Mouse (Mus musculus) kidney, postnatal 10 days (tissue): ENCODE measurements at regions not wholly inside any gene's neighbourhood (a gene's known extent, or its start where the extent isn't known, plus 50 kb on each side); places are given as distances from the start of the nearest gene placed in this dataset.
"Not testable (repeated sequence)": the region's sequence is repeated elsewhere in the genome, so short reads cannot be mapped to it uniquely, and the experiment has no call there.

ENCODE experiments used
- DNase-seq: peaks from one replicate; pipeline ENCODE4 v3.0.0; 2021; ENCODE audit warnings: mixed read lengths

- no peak for DNase-seq
Observed at GRCm38 (mm10) chr12:65424506-65424905, 199.2 kb downstream of the Wdr20rt start.

DNA sequence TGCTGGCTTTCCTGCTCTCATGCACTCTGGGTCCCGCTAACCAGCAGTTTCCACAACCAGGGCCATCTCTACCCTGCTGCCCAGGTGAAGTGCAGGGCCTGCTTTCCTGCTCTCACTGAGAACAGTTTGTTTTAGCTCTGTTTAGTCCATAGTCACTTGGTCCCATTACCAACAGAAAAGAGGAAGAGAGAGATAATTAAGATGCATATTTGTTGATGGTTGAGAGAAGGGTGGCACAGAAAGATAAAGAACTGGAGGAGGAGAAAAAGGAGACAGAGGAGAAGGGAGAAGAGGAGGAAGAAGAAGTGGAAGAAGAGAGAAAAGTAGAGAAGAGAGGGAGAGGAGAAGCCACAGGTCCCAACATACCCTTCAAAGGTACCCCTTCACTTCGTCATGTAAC is 200.1 kb downstream of the Wdr20rt start:
- DNase-seq, result no peak

DNA sequence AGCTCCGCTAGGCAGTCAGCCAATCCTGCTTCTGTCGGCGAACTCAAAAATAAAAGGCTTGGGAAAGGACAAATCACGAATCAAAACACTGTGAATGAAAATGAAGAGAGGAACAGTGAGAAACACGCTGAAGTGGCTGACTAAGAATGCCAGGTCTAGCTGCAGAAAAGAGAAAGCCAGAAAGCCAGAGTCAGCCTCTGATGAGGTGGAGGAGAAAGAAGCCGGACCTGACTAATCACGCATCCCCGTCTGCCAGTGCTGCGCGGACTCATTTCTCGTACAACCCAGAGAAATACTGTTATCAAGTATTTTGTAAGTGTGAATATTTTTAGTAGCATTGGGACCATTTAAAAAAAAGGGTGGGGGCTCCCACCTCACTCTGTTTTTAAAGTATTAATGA is 201.6 kb downstream of the Wdr20rt start:
- no peak for DNase-seq

- DNase-seq, result no peak
Observed at GRCm38 (mm10) chr12:65428214-65428981, 203.1 kb downstream of the Wdr20rt start.

DNA sequence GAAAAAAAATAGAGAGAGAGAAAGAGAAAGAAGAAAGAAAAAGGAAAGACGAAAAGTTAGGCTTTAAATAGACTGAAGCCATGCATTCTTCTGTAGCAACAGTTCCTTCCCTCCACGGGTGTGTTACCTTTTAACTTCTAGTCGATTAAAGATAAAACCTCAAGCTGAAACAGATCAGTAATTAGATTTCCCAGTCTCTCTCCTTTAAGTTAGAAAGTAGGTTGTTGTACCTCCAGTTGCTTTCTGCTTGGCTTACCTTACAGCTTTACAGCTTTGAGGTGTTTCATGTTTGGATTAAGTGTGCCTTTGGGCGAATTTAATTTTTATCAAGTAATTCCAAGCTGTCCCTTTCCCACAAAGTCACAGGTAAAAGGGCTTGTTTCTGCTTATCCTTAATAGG is 225.5 kb downstream of the Wdr20rt start:
- DNase-seq, result no peak

DNA sequence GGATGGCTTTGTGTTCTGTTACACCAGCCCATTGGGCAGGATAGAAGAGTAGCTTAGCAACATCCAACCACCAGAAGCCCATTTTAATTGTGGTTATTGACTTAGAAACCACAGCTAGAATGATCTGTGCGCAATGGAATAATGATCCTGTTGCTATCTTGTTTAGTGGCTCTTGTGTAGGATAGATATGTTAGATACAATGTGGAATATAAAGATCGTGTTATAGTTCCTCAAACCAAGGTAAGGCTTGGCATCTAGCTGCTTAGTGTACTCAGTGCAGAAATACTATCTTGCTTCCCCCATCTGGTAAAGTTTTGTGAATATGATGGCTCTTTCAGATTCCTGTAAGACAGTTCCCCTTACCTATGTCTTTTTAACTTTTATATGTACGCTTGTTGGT is 230.4 kb downstream of the Wdr20rt start:
- no peak for DNase-seq

GRCm38 (mm10) chr12:65456956-65457355 is 231.6 kb downstream of the Wdr20rt start:
- no peak for DNase-seq

DNA sequence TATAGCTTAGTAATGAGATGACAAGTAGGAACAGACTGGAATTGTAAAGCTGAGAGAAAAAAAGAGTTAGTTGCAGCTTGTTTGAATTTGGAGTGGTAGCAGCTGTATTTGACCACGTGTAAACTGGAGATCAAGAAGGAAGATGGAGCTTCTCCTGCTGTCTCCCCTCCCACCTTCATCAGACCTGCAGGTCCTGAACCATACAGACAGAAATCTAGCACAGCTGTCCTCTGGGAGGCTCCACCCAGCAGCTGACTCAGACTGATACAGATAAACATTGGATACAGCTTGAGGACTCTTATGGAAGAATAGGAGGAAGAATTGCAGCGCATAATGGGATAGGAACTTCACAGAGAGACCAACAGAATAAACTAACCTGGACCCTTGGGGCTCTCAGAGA is 238.9 kb downstream of the Wdr20rt start:
- DNase-seq, result no peak

DNA sequence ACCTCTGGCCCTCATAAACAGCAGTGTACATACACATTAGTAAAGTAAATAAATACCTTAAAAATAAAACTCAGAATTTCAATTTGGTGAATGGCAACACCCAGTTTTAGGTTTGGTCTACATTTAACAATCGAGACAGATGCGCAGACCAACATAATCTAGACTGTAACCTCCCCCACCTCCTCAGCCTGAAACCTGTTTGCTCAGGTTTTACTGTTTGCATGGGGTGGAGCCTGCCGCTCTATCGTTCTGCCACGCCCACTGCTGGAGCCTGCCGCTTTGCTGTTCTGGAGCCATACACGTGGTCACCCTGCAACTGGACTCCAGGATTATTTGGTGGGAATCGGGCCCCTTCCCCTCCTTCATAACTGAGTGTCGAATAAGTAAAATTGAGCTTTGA is 253.4 kb downstream of the Wdr20rt start:
- DNase-seq, result not testable (repeated sequence)

GRCm38 (mm10) chr12:65480829-65481228 is 255.5 kb downstream of the Wdr20rt start:
- DNase-seq, result no peak

- no peak for DNase-seq
Observed at GRCm38 (mm10) chr12:65491092-65491491, 265.8 kb downstream of the Wdr20rt start.

DNA sequence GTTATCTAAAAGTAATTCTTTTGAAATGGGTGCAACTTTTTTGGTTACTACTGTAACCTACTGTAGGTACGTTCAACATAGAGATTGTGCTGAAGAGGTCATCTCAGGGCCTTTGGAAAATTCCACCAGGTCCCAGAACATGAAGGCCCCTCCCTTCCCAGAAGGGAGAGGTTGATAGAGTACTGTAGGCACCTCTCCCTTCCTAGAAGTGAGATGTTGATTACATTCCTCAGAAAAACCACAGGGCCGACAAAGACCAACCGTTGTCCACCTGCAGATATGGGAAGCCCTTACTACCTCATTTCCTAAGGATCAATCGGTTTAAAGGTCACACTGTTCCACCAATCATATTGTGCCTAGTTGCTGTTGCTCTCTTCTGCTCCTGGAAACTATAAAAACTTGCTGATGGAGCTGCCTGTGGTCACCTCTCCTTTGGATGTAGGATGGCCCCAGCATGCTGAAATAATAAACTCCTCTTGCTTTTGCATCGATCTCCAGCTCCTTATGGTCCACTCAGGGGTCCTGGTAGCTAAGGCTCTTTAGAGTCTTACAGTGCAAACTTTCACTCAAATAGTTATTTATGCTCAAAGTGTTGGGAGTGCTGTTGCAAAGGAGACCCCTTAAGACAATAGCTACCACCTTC is 269.2 kb downstream of the Wdr20rt start:
- no peak for DNase-seq

GRCm38 (mm10) chr12:65496613-65497012 is 271.3 kb downstream of the Wdr20rt start:
- DNase-seq, result no peak

GRCm38 (mm10) chr12:65497602-65498001 is 272.3 kb downstream of the Wdr20rt start:
- DNase-seq, result no peak

DNA sequence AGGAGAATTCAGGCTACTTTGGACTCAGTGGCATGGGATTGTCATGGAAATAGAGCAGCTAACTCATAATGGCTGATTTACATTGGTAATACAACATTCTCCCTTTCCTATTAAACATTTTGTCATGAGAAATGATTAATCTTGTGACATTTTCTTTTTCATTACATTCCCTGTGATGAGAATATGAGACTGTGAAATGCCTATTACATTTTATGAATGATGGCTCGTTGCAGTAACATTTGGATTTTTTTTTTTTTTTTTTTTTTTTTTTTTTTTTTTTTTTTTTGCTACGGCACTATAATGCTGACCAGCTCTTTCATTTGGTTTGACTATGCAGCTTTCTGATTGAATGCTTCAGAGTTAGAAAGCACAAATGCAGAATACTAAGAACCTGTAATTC is 276.1 kb downstream of the Wdr20rt start:
- no peak for DNase-seq

DNA sequence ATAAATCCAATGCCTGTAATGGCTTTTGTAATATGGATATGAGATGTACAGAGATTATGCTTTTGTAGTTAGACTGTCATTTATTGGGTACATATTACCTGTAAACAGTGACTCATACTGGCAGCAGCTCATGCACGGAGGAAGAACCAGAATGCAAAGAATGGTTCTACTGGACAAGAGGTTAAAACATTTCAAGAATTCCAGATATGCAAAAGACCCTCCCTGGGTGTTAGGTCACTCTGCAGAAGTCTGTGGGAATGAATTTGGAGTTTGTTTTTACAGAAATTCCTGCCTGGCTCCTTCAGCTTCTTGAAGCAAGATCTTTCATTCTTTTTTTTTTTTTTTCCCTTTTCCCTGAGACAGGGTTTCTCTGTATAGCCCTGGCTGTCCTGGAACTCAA is 276.7 kb downstream of the Wdr20rt start:
- no peak for DNase-seq

GRCm38 (mm10) chr12:65513070-65513469 is 287.8 kb downstream of the Wdr20rt start:
- no peak for DNase-seq

DNA sequence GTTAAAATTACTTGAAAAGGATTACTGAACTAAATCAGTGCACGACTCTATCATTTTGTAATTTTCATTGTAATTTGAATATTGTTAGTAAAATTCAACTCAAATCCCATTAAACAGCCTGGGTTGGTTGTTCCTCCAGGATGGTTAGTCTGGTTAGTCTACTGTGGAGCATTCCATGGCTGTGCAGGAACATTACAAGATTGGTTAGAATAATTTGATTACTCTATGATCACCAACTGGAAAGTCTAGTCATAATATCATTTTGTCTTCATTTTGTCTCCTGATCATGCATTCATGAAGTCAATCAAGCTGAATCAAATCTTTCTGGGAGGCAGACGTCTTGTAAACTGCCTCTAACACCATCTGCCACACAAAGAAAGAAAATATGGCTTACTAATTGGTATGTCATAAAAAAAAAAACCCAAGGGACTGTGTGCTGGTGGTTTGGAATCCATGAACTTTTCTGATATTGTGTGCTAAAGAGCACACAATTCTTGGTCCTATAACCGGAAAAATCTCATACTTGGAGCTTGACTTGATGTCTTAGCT is 308.9 kb downstream of the Wdr20rt start:
- DNase-seq, result no peak

DNA sequence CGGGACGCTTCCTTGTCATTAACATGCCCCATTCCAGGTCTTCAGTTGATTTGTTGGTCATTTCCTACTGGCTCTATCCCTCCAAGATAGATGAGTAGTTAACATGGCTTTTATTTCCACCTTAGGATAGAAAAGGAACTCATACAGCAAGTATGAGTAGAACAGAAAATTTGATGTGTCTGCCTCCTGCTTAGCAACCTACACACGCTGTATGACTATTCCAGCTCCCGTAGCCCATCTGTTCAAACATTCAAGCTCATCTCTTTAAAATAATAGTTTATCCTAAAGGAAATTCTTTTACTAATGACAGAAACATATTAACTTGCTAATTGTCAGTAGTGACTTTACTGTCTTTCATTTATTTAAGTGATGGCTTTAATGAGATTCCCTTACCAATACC is 323.0 kb downstream of the Wdr20rt start:
- no peak for DNase-seq

DNA sequence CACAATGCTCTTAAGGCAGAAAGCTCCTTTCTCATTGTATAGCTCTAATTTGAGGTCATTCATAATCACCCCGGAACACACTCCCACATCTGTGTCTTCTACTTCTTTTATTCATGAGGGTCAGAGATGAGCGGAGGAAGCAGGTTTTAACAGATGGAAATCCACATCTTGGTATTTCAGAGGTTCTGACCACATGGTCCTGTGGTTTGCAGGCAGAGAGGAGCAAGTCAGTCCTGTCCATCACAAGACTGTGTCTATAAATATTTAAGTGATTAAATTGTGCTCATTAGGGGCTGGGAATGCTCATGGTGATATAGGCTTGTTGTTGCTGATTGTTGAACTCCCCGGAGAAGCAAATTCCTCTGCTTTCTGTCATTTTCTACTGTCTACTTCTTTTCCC is 326.9 kb downstream of the Wdr20rt start:
- DNase-seq, result no peak

DNA sequence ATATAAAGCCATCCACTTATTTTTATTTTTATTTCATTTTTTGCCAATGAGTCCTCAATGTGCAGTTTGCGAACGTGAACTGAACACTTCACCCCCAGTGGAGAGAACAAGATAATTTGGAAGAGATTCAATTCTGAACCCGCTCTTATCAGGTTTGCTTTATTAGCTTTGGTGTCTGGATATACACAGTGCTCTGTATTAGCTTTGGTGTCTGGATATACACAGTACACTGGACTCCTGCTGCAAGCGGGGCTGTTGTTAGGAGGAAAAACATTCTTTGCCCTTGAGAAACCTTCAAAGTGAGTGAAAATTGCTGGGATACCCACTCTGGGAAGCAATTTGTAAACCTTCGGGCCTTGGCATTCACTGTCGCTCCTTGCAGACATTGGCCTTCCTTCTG is 333.7 kb downstream of the Wdr20rt start:
- DNase-seq, result no peak

GRCm38 (mm10) chr12:65559809-65560208 is 334.5 kb downstream of the Wdr20rt start:
- no peak for DNase-seq

DNA sequence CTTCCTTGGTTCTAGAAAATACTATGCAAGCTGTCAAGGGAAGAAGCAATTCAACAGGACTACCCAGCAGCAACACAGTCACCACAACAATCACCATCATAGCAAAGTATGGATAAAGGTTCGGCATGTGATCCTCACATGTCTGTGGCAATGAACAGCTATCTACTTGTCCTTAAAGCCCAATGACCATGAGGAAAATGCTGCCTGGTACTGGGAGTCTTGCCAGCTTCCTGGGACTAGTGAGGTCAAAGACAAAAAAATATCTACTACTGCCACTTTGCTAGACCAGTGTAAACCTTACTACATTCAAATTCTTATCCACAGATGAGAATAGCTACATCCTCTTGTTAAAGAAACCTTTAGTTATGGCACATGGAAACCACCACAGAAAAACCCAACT is 346.3 kb downstream of the Wdr20rt start:
- no peak for DNase-seq

- DNase-seq, result no peak
Observed at GRCm38 (mm10) chr12:65593559-65593958, 368.2 kb downstream of the Wdr20rt start.
